Mouse (Mus musculus): Measurements from ENCODE around the gene Gm21190. TPM values are rescaled to one million over a fixed set of nuclear protein-coding genes. Genes with fewer than 3 reads are reported as not detected.
"Not testable (repeated sequence)": the region's sequence is repeated elsewhere in the genome, so short reads cannot be mapped to it uniquely, and the experiment has no call there.

The Gm21190 gene
- total RNA-seq, 4 experiments from 2014 or later = not detected

DNA sequence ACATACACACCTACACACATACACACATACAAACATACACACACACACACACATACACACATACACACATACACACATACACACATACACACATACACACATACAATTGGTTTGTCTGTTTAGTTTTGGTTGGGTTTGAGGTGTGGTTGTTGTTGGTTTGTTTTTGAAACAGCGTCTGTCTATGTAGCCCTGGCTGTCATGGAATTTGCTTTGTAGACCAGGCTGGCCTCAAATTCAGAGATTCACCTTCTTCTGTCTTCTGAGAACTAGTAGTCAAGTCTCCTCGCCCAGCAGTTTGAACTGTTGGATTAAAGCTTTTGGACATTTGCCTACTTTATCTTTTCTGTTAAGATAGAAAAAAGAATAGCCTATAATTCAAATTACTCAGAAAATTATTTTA is 38.1 kb downstream of the Gm21190 start:
- not testable (repeated sequence) for DNase-seq (ENCODE audit: low spot score in 2 of 2)

DNA sequence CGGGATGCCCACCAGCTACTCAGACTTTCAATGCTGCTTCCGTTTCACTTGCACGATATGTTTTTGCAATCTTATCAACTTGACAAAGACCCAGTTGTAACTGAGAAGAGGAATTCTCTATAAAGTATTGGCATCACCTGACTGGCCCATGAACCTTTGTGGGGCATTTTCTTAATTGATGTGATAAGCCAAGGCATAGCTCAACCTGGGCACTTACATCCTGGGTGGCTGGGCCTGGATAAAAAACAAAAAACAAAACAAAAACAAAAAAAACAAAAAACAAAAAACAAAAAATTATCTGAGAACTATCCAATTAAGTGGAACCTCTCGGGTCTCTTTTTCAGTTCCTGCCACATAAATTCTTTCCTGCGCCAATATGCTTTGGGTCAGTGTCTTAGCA is 40.3 kb downstream of the Gm21190 start:
- no peak for DNase-seq (ENCODE audit: low spot score in 2 of 2)

DNA sequence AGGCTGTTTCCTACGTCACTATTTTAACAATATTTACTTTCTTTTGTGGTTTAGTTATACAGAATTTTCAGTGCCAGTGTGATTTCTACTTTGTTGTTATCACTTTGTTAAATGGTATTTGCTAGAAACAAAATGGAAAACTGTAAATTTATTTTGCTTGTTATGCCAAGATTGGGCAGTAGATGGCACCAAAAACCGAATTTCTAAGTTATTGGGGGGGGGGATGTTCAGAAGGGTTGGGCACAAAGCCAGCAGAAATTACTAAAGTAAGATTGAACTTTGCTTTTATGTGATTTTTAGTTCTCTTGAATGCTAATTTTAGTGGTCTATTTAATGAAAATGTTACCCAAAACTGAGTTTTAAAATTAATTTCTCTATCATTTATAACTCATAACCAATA is 44.4 kb downstream of the Gm21190 start:
- DNase-seq (ENCODE audit: low spot score in 2 of 2) = not testable (repeated sequence)

DNA sequence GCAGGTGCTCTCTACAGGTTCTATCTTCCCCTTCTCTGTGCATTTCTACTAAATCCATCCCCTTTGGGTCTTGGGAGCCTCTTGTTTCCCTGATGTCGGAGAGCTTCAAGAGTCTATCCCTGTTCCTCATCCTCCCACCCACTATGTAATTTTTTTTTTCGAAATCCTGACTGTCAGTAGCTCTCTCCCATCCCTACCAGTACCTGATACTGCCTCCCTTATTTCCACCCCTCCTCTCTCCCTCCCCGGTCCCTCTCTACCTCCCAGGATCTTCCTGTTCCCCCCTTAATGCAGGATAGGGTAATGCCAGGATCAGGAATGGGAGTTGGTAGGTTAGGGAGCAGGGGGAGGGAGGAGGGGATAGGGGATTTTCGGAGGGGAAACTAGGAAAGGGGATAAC is 45.4 kb downstream of the Gm21190 start:
- DNase-seq (ENCODE audit: low spot score in 2 of 2) = not testable (repeated sequence)

DNA sequence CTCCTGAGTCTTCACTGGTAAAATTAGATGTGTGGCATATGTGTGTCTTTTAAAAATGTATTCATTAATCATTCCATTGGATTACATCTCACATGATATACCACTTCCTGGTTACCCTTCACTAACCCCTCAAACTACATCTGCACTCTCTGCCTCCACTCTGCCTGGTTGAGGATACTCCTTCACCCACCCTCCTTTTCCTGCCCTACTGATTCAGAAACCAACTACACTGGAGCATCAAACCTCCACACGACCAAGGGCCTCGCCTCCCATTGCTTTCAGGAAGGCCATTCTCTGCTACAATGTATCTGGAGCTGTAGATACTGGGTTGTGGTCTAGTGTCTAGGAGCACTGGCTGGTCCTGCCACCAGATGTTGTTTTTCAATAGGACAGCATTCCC is 46.2 kb downstream of the Gm21190 start:
- DNase-seq (ENCODE audit: low spot score in 2 of 2) = not testable (repeated sequence)

DNA sequence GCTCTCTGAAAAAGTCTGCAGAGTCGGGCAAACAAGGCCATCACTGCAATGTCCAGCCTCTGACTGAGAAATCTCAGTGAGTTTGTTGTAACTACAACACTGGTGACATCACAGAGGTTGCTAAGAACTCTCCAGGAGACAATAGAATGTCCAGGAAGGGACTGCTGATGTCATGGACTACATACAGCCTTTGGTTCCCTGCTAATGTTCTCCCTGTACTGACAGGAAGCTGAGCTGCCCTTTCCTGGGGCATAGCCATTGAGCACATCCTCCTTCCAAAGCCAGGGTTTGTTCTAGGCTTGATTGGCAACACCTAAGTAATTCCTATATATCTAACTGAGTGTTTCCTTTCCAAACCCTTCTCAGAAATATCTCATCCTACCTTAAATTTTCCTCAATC is 52.6 kb downstream of the Gm21190 start, which contains the start of gene Gm21149:
Gene Gm21149 (minus strand): TSS at position 101 of the 400 bp plus-strand sequence.
- not testable (repeated sequence) for DNase-seq (ENCODE audit: low spot score in 2 of 2)

Other genes starting within 250 kb of the Gm21190 start
- gene Gm21149, start 52.7 kb downstream of the Gm21190 start, total RNA-seq (2022) = not detected
- gene Gm21083, start 48.1 kb upstream of the Gm21190 start, total RNA-seq (2022) = not detected
- gene Speer4d, start 89.8 kb upstream of the Gm21190 start, total RNA-seq (2022) = not detected
- not detected for gene 4930572O03Rik, start 127.8 kb upstream of the Gm21190 start, total RNA-seq (2022)
- not detected for gene Speer4c, start 185.0 kb upstream of the Gm21190 start, total RNA-seq (2022)

All from layer of hippocampus, adult 8-10 months (tissue).